Mouse (Mus musculus): ENCODE measurements around the gene Nrip2. TPM values are rescaled to one million over a fixed set of nuclear protein-coding genes. Genes with fewer than 3 reads are reported as not detected.

Gene Nrip2
- polyA plus RNA-seq, 1 experiment from 2014 or later, result 5.3 TPM

GRCm38 (mm10) chr6:128464996-128465395 lies 65.9 kb downstream of the Nrip2 start:
- 82% methylated on average over 4 of the region's 4 CpGs for WGBS
- no peaks in the 10 kb centered on the region for H3K9me3 ChIP-seq (ENCODE audit: control insufficient read depth, low read length)
- H3K27me3 ChIP-seq (replicated peaks; ENCODE audit: control insufficient read depth, insufficient read depth, low read length), result no peaks in the 10 kb centered on the region
- H3K4me1 ChIP-seq (ENCODE audit: control insufficient read depth, insufficient read depth, low read length), result no peaks in the 10 kb centered on the region; the same call in 1 of the 2 replicates
- ATAC-seq, result no peak
- H3K9ac ChIP-seq (ENCODE audit: low read depth, low read length), result no peak overlapping the region
- no peak overlapping the region for H3K4me2 ChIP-seq (ENCODE audit: low read depth, low read length)
- no peak overlapping the region for H3K4me3 ChIP-seq (ENCODE audit: low read length)
- no peak overlapping the region for H3K27ac ChIP-seq (ENCODE audit: low read length)
- H3K36me3 ChIP-seq (ENCODE audit: control insufficient read depth, insufficient read depth, low read length), result no peaks in the 10 kb centered on the region

Other genes starting within 250 kb of the Nrip2 start
- gene Tead4, start 98.5 kb upstream of the Nrip2 start, polyA plus RNA-seq (2015; fragmentation: Nextera tagmentation; extraction: Ambion mirVana), result 2.1 and 2.3 TPM in 2 replicates
- 10.1 and 11.3 TPM in 2 replicates for gene Tulp3, start 43.4 kb upstream of the Nrip2 start, polyA plus RNA-seq (2015; fragmentation: Nextera tagmentation; extraction: Ambion mirVana)
- 85.9 and 95.7 TPM in 2 replicates for gene Rhno1, start 36.4 kb upstream of the Nrip2 start, polyA plus RNA-seq (2015; fragmentation: Nextera tagmentation; extraction: Ambion mirVana)
- 21.2 and 21.8 TPM in 2 replicates for gene Foxm1, start 36.3 kb upstream of the Nrip2 start, polyA plus RNA-seq (2015; fragmentation: Nextera tagmentation; extraction: Ambion mirVana)
- gene Tex52, start 23.8 kb upstream of the Nrip2 start, polyA plus RNA-seq (2015; fragmentation: Nextera tagmentation; extraction: Ambion mirVana), result 0.22 TPM in 1 of 2 replicates, not detected in the other
- not detected in 2 replicates for gene Gm44596, start 23.8 kb upstream of the Nrip2 start, polyA plus RNA-seq (2015; fragmentation: Nextera tagmentation; extraction: Ambion mirVana)
- gene Itfg2, start 25.6 kb downstream of the Nrip2 start, polyA plus RNA-seq (2015; fragmentation: Nextera tagmentation; extraction: Ambion mirVana), result 26.1 and 26.6 TPM in 2 replicates
- gene Fkbp4, start 39.4 kb downstream of the Nrip2 start, polyA plus RNA-seq (2015; fragmentation: Nextera tagmentation; extraction: Ambion mirVana), result 461 and 516 TPM in 2 replicates
- 2.2 and 4.8 TPM in 2 replicates for gene Pzp, start 127.4 kb downstream of the Nrip2 start, polyA plus RNA-seq (2015; fragmentation: Nextera tagmentation; extraction: Ambion mirVana)
- gene A2ml1, start 182.3 kb downstream of the Nrip2 start, polyA plus RNA-seq (2015; fragmentation: Nextera tagmentation; extraction: Ambion mirVana), result 2.5 and 3.1 TPM in 2 replicates
- gene Klrb1a, start 224.2 kb downstream of the Nrip2 start, polyA plus RNA-seq (2015; fragmentation: Nextera tagmentation; extraction: Ambion mirVana), result not detected in 2 replicates